Mouse (Mus musculus) hindbrain, embryonic 15.5 days (tissue): ENCODE measurements at regions not wholly inside any gene's neighbourhood (a gene's known extent, or its start where the extent isn't known, plus 50 kb on each side); places are given as distances from the start of the nearest gene placed in this dataset.

ENCODE experiments used
- ATAC-seq: fragments of 200-750 bp; cut with Nextera tagmentation; 2 replicates; pipeline ENCODE4 v1.8.0; 2017; ENCODE audit warnings: low read depth, moderate number of reproducible peaks, moderate TSS enrichment; ENCODE audit not compliant: low FRiP score
- H3K27ac ChIP-seq: fragments of 300-500 bp; sonication (generic); replicated peaks from 2 replicates; pipeline ENCODE4 v1.5.1; 2015; ENCODE audit warnings: mild to moderate bottlenecking, inconsistent platforms
- H3K27me3 ChIP-seq: fragments of 300-500 bp; sonication (generic); 2 replicates; pipeline ENCODE4 v1.6.1; 2015; ENCODE audit warnings: control low read depth, inconsistent platforms
- H3K36me3 ChIP-seq: fragments of 300-500 bp; sonication (generic); 2 replicates; pipeline ENCODE4 v1.6.1; 2015; ENCODE audit warnings: control low read depth, inconsistent platforms
- H3K4me1 ChIP-seq: fragments of 300-500 bp; sonication (generic); replicated peaks from 2 replicates; pipeline ENCODE4 v1.6.1; 2015; ENCODE audit warnings: control low read depth, inconsistent platforms
- H3K4me2 ChIP-seq: fragments of 300-500 bp; sonication (generic); 2 replicates; pipeline ENCODE4 v1.6.1; 2015; ENCODE audit warnings: moderate library complexity, mild to moderate bottlenecking, inconsistent platforms
- H3K4me3 ChIP-seq: fragments of 300-500 bp; sonication (generic); 2 replicates; pipeline ENCODE4 v1.5.1; 2015; ENCODE audit warnings: mild to moderate bottlenecking, inconsistent platforms
- H3K9ac ChIP-seq: fragments of 300-500 bp; sonication (generic); 2 replicates; pipeline ENCODE4 v1.6.1; 2015; ENCODE audit warnings: inconsistent platforms
- H3K9me3 ChIP-seq: fragments of 300-500 bp; sonication (generic); 2 replicates; pipeline ENCODE4 v1.6.1; 2016; ENCODE audit warnings: control low read depth, inconsistent platforms
- WGBS: fragments of 180-500 bp; shearing (Covaris S2); methylation state at CpG from one replicate; pipeline ENCODE4 v1.1.7; 2015; 5-methylcytosine and 5-hydroxymethylcytosine counted together

DNA sequence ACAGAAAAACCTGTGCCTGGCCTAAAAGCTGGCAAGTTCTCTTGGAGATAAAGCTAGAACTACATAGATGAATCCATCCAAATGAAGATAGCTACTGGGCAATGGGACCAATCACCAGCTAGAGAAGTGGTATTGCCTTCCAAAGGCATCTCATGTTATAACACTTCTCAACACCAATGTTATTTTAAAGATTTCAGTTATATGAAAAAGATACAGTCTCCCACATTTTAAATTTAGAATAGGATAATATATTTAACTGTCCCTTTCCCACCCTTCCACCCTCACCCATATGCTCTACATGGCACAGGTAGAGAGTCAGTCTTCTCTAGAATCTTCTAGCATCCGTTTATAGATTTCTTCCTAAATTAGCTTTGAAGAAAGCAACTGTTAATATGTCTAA lies 87.6 kb upstream of the Pou6f2 start:
- Histone ChIP-seq H3K36me3 (no peaks in the 10 kb centered on the region), H3K4me2 (no peak overlapping the region), H3K4me3 (no peak overlapping the region), H3K4me1 (no peaks in the 10 kb centered on the region), H3K9me3 (no peaks in the 10 kb centered on the region), H3K27ac (no peak overlapping the region), H3K9ac (no peak overlapping the region), H3K27me3 (no peaks in the 10 kb centered on the region)
- 90% methylated on average over 1 of the region's 1 CpGs for WGBS
- ATAC-seq: no peak

DNA sequence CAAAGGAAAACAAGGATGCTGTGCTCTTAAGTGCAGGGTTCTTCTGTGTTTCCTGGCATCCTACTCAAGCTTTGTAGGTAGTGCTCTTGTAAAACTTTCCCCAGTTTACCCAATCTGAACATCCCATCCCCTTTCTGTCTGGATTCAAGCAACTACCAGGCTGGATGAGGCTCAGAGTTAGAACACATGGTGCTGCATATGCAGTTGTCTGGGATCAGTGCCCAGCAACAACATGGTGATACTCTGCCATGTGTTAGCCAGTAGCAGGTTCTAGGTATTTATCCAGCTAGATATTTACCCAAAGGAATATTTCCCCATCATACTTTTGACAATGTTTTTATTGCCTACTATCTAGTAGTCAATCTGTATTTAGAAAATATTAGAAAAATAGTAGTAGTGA lies 78.8 kb upstream of the Pou6f2 start:
- no peaks in the 10 kb centered on the region for H3K36me3 ChIP-seq
- H3K27ac ChIP-seq: no peak overlapping the region
- H3K9ac ChIP-seq: no peak overlapping the region
- H3K9me3 ChIP-seq: no peaks in the 10 kb centered on the region
- no peaks in the 10 kb centered on the region for H3K27me3 ChIP-seq
- ATAC-seq: no peak
- no peak overlapping the region for H3K4me3 ChIP-seq
- no peak overlapping the region for H3K4me2 ChIP-seq
- H3K4me1 ChIP-seq: no peaks in the 10 kb centered on the region

DNA sequence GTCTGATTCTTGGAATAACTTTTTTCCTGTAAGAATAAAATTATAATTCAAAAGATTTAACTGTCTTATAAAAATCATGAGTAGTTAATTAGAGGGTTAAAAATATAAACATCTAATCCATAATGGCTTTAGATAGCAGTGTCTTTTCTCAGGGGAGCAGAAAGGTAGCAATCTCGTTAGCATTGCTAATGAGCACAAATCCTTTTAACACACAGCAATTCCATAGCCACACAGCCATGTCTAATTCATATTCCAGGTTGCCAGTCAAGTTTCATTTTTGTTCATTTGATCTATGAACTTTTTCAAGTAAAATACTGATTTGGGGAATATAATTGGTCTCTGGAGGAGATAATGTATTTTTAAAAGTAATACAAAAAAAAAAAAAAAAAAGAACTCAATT lies 74.0 kb upstream of the Pou6f2 start:
- Histone ChIP-seq H3K4me1 (no peaks in the 10 kb centered on the region), H3K27me3 (no peaks in the 10 kb centered on the region), H3K36me3 (no peaks in the 10 kb centered on the region), H3K9ac (no peak overlapping the region), H3K9me3 (no peaks in the 10 kb centered on the region), H3K27ac (no peak overlapping the region), H3K4me2 (no peak overlapping the region), H3K4me3 (no peak overlapping the region)
- ATAC-seq: no peak
- 45% methylated on average over 1 of the region's 1 CpGs for WGBS

DNA sequence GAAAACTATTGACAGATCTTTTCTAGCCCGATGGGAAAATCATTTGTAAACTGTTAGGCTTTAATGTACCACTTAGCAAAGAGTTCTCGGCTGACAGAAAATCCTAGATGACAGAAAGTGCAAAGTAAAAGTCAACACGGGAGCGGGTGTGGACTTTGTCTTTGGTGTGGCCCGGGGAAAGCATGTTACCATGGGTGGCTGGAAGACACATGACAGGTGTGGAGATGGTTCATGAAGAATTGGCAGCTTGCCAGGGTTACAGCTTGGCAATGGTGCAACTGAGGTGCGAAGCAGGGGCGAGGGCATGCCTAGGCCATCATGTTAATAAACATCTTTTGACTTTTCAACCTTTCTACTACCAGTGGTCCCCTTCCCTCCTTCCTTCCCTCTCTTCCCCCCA lies 68.4 kb upstream of the Pou6f2 start:
- Histone ChIP-seq H3K4me2 (no peak overlapping the region), H3K4me3 (no peak overlapping the region), H3K27me3 (no peaks in the 10 kb centered on the region), H3K4me1 (no peaks in the 10 kb centered on the region), H3K9ac (no peak overlapping the region), H3K9me3 (no peaks in the 10 kb centered on the region), H3K36me3 (no peaks in the 10 kb centered on the region), H3K27ac (no peak overlapping the region)
- no peak for ATAC-seq
- WGBS: 84% methylated on average over 7 of the region's 7 CpGs

DNA sequence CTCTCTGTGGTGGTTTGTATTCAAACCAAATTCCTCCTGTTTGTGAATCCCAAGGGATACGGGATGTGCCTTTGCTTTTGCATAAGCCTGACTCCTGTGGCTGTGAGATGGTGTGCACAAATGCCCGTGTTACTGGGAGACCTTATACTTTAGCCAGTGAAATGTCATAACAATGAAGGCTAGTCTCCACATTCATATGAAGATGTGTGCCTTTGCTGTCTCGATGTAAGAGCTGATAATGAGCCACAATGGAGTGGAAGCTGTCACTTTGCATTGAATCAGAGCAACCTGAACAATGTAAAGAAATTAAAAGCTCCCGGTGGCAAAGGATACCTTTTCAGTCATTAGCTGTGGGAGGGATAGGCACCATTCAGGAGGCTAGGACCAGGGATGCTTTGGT lies 64.7 kb upstream of the Pou6f2 start:
- Histone ChIP-seq H3K27me3 (no peaks in the 10 kb centered on the region), H3K4me2 (no peak overlapping the region), H3K27ac (no peak overlapping the region), H3K36me3 (no peaks in the 10 kb centered on the region), H3K4me1 (peaks cover 6% of the 10 kb centered on the region), H3K9ac (no peak overlapping the region), H3K9me3 (no peaks in the 10 kb centered on the region), H3K4me3 (no peak overlapping the region)
- WGBS: 22% methylated on average over 4 of the region's 4 CpGs
- ATAC-seq: no peak

DNA sequence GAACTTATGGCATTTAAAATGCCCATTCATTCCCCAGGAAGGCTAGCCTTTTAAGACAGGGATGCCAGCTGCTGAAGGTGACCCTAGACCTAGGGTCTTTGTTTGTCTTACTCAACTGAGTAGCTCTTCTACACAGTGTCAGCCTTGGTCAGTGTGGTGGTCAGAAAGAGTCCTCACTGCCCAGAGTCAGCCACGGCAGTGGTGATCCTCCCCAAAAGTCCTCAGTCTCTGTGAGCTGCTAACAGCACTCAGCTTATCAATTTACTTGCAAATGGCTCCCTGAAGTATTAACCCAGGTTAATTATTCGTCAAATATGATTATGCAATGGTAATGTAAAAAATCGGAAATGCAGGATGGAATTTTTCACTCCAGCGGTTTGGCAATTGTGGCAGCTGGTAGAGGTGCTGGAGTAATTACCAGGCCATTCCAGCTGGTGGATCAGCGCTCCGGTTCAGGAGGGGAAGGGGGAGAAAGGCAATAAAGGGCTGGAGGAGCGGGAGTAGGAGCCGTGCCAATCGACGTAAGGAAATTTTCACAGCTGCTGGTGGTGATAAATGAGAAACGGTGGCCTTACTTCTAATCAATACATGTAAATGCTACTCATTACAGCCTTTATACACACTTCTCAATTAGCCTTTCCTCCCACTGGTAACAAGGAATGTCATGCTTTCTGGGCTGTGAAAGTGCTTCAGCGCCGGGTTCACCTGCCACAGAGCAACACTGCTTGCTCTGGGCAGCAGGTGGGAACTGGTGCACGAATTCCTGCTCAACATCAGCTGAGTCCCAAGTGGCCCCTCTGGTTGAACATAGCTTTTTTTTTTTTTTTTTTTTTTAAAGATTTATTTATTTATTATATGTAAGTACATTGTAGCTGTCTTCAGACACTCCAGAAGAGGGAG lies 60.1 kb upstream of the Pou6f2 start:
- no peak overlapping the region for H3K4me3 ChIP-seq
- ATAC-seq: peak; percentile 79
- whole genome bisulfite sequencing: 22% methylated on average over 14 of the region's 14 CpGs
- peak overlapping the region; percentile 39 for H3K4me2 ChIP-seq
- H3K9me3 ChIP-seq: no peaks in the 10 kb centered on the region
- H3K4me1 ChIP-seq: peaks cover 7% of the 10 kb centered on the region
- H3K27me3 ChIP-seq: no peaks in the 10 kb centered on the region
- H3K9ac ChIP-seq: no peak overlapping the region
- no peaks in the 10 kb centered on the region for H3K36me3 ChIP-seq
- H3K27ac ChIP-seq: no peak overlapping the region
